Mouse (Mus musculus) mouse embryonic stem cell (cell line): ENCODE data around the gene Ntm.

ENCODE experiments used
- in situ Hi-C, 2 experiments: fragments of 300-500 bp; cut with MboI; formaldehyde crosslinking; loops; 1 replicate in 1 of 2; 3 replicates in 1 of 2; pipeline ENCODE4 v1.14.3; 2019 to 2020; ENCODE audit warnings: low sequenced_read_pairs in 2 of 2, low pct_unique_long_range_greater_than_20kb in 1 of 2, mixed read lengths in 1 of 2; ENCODE audit not compliant: unreplicated experiment in 1 of 2

Ntm gene

GRCm38 (mm10) chr9:29215241-29215640, 747.7 kb downstream of the Ntm start:
- in situ Hi-C loops = no loop called here

GRCm38 (mm10) chr9:29209243-29209642, 753.7 kb downstream of the Ntm start:
- in situ Hi-C loops = no loop called here

GRCm38 (mm10) chr9:29208142-29208541, 754.8 kb downstream of the Ntm start:
- in situ Hi-C loops = no loop called here

GRCm38 (mm10) chr9:29205680-29206079, 757.3 kb downstream of the Ntm start:
- in situ Hi-C loops = no loop called here

GRCm38 (mm10) chr9:29202196-29202595, 760.7 kb downstream of the Ntm start:
- in situ Hi-C loops = no loop called here

GRCm38 (mm10) chr9:29201163-29202053, 761.5 kb downstream of the Ntm start:
- in situ Hi-C loops = no loop called here

- in situ Hi-C loops = no loop called here
Observed at GRCm38 (mm10) chr9:29197046-29197445, 765.9 kb downstream of the Ntm start.

GRCm38 (mm10) chr9:29194265-29194664, 768.7 kb downstream of the Ntm start:
- in situ Hi-C loops = no loop called here

GRCm38 (mm10) chr9:29183011-29183410, 779.9 kb downstream of the Ntm start:
- in situ Hi-C loops = no loop called here

- in situ Hi-C loops = no loop called here
Observed at GRCm38 (mm10) chr9:29181661-29182060, 781.3 kb downstream of the Ntm start.

- in situ Hi-C loops = no loop called here
Observed at GRCm38 (mm10) chr9:29165731-29166130, 797.2 kb downstream of the Ntm start.

- in situ Hi-C loops = no loop called here
Observed at GRCm38 (mm10) chr9:29161059-29161642, 801.8 kb downstream of the Ntm start.

GRCm38 (mm10) chr9:29145901-29146300, 817.0 kb downstream of the Ntm start:
- in situ Hi-C loops = no loop called here

- in situ Hi-C loops = no loop called here
Observed at GRCm38 (mm10) chr9:29136039-29136438, 826.9 kb downstream of the Ntm start.

- in situ Hi-C loops = no loop called here
Observed at GRCm38 (mm10) chr9:29130717-29131292, 832.1 kb downstream of the Ntm start.

GRCm38 (mm10) chr9:29130316-29130715, 832.6 kb downstream of the Ntm start:
- in situ Hi-C loops = no loop called here

- in situ Hi-C loops = no loop called here
Observed at GRCm38 (mm10) chr9:29128416-29128815, 834.5 kb downstream of the Ntm start.

GRCm38 (mm10) chr9:29124455-29124854, 838.5 kb downstream of the Ntm start:
- in situ Hi-C loops = no loop called here

GRCm38 (mm10) chr9:29123828-29124227, 839.1 kb downstream of the Ntm start:
- in situ Hi-C loops = no loop called here
